Mouse (Mus musculus) cerebral cortex, adult 2 months (tissue): ENCODE data around the gene Gramd1b.

Experiments
- WGBS: fragments of 180-500 bp; shearing (Covaris S2); methylation state at CpG from one replicate; pipeline ENCODE4 v1.1.7; 2018; 5-methylcytosine and 5-hydroxymethylcytosine counted together

The Gramd1b gene

DNA sequence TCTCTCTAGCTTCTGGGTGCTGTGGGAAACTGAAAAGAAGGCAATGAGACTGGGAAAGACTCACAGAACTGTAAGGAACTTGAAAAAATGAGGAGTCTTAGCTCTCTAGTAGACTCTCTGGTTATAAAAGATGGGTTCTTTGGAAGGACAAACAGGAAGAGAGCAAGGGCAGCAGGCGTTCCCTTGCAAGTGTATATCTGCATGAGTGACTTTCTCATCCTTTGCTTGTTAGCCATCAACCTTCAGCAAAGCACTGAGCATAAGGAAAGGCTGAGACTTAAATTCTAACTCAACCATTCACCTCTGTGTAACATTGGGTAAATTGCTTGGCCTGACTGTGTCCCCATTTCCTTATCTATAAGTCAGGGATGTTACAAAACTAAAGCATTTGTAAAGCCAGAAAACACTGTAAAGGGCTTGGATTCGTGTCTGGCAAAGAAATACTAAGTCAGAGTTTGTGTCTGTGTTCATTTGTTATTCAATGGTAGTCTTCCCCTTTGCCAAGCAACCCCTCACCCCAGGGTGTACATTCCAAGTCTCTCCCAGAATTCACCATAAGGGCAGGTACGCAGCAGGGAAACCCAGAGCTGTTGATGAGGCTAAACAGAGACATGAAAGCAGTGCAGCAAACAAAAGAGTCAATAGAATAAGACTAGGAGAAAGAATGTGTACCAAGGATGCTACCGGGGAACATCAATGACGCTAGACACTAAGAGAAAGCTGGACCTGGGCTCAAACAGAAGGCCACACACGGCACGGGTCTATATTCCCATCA is 133.5 kb downstream of the Gramd1b start:
- 70% methylated on average over 7 of the region's 7 CpGs for WGBS

DNA sequence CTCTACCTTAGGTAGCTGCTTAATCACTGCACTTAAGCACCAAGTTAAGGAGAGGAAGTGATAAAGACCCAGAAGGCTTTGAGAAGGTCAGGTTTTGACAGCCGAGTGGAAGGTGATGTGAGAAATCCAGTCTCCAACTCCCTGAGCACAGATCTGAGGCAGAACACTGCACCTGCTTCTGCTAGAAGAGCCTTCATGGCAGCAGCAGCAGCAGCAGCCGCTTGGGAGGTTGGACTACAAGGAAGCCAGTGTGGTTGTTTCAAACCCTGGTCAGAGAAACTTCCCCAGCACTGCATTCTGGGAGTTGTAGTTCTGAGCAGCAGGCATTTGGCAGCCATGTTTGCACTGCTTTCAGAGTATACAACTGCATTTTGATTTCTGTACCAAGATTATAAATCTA is 134.1 kb downstream of the Gramd1b start:
- 13% methylated on average over 2 of the region's 2 CpGs for WGBS

- WGBS, result 80% methylated on average over 2 of the region's 2 CpGs
Observed at GRCm38 (mm10) chr9:40396171-40396570, 135.0 kb downstream of the Gramd1b start.

DNA sequence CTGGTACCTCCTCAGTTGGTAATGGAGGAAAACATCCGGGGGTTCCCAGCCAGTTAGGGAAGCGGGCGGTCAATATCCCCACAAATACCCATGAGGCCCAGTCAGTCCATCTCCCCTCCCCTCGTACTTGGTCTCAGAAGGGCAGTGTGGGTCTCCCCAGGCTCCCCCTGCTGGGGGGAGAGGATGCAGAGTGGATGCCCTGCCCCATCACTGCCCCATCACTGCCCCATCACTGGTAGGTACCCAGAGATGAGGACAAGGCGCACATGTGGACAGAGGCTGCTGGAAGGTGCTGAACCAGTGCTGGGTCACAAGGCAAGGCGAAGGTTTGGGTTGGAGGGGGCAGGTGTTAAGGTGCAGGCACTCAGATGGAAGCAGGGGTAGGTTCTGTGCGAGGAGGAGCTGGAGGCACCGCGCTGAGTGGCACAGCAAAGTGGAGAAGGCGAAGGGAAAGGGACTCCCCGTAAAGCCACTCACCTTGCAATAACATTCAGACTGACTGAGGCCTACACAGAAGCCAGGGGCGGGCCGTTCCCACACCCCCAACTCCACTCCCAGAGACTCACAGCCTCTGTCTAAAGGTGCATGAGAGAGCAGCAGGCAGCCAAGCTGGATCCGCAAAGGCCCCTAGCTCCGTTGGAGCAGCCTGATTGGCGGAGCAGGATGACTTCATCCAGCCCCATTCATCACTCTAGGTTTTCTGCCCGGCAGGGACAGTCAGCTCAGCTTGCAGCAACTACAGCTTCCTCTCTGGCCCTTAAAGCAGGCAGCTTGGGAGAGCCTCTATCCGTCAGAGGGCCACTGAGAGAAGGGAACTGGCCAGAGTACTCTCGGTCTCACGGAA is 139.1 kb downstream of the Gramd1b start:
- WGBS, result 22% methylated on average over 20 of the region's 20 CpGs

- 75% methylated on average over 17 of the region's 17 CpGs for whole genome bisulfite sequencing
Observed at GRCm38 (mm10) chr9:40391359-40391758, 139.8 kb downstream of the Gramd1b start.

GRCm38 (mm10) chr9:40390904-40391303 is 140.3 kb downstream of the Gramd1b start:
- WGBS, result 39% methylated on average over 8 of the region's 8 CpGs

DNA sequence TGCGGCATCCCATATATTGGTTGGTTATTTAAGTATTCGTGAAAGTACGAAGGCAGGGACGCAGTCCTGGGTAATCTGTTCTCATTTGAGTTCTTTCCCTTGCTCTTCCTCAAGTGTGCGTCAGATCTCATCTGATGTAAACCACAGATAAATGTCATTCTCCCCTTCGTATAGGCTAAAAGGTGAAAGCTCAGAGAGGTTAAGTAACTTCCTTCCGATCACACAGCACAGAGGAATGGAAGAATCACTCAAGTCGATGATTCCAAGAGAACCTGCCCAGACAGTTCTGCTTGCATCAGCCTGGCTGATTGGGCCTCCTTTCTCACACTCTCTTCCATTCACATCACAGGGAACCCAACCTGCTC is 140.8 kb downstream of the Gramd1b start:
- WGBS, result 87% methylated on average over 8 of the region's 8 CpGs

DNA sequence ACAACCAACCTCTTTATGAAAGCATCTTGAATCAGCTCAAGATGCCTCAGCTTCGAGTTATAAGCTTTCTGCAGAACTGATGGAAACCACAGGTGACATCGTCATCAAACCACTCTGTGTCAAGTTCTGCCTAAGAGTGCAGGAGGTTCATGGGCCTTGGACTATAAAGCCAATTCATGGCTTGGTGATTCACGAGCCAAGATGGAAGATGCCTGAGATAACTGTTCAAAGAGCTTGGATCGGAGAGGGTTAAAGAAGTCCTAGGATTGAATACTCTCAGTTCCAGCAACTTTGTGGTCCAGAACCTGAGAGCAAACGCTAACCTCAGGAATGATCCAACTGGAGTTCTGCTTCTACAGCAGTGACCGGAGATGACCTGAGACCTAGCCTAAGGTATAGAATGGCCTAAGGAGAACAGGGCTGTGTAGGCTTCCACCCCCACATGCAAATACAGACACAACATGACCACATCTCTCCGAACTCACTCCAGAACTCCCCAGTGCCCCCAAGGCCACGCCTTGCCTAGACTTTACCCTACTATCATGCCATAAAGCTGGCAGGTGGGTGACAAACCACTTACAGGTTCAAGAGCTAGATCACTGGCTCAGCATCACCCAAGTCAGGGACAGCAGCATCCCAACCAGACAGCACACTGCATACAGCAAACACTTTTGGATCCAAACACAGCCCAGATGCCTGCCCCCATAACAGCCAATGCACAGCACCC is 141.4 kb downstream of the Gramd1b start:
- 90% methylated on average over 8 of the region's 8 CpGs for WGBS

DNA sequence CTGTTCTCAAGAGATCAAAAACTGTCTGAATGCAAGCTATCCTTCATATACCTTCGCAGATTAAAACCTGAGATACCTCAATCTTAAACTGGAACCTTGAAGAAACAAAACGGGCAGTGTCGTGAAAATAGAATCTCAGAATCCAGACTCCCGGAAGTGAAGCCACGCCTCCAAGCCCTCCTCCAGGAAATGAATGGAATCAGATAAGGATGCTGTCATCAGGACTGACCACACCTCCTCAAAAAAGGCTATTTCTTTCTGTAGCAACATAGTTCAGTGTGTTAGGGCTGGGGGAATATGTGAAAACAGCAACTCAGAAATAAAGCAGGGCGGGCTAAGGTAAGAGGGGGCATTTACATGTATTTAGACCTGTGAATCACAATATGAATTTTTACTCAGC is 142.0 kb downstream of the Gramd1b start:
- WGBS, result 60% methylated on average over 6 of the region's 6 CpGs

GRCm38 (mm10) chr9:40384781-40385180 is 146.4 kb downstream of the Gramd1b start:
- 89% methylated on average over 5 of the region's 5 CpGs for WGBS

GRCm38 (mm10) chr9:40382508-40382907 is 148.7 kb downstream of the Gramd1b start:
- 42% methylated on average over 3 of the region's 3 CpGs for WGBS

GRCm38 (mm10) chr9:40381416-40382411 is 149.5 kb downstream of the Gramd1b start:
- 20% methylated on average over 15 of the region's 15 CpGs for WGBS

DNA sequence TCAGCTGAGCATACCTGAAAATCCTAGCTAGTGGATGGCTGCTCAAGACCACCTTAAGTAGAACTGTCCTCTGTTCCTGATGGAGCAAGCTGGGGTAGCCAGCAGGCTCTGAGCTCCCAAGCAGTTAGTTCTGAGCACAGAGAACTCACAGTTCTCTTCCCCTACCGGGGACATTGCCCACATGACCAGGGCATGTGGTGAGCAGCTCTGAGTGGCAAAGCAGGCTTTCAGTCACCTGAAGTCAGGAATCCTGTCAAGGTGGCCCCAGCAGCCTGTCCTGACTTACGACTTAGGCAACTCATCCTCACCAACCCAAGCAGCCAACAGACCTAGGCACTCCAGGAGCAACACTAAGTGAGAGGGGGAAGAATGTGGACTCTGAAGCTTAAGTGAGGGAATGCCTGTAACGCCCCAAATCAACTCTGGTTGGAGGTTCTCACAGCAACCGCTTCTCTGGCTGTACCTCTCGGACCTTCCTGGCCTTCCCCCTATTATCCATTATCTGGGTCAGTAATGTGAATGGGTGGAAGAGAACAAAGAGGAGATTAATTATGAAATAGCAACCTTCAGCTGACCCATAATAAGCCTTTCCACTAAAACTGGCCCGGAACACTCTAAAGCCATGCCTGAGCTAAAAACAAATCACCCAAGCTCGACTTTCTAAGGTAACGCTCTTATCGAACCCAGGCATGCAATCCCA is 154.3 kb downstream of the Gramd1b start:
- WGBS, result 74% methylated on average over 9 of the region's 9 CpGs

DNA sequence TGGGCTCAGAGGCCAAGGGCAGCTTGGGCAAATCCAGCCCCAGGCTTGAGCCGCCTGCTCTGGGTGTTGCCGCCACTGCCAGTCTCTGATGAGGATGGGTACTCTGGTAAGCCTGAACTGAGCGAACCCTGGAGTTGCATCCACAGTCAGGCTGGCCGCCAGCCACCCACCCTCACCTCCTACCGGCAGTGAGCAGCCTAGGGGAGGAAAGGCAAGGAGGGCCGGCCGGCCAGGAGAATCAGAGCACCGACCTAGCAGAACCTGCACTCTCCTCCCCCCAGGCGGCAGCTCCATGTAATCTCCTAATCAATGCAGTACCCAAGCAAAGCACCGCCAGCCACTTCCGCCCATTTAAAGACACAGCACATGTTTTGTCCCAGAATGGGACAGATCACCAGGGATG is 155.0 kb downstream of the Gramd1b start:
- WGBS, result 8% methylated on average over 11 of the region's 11 CpGs

DNA sequence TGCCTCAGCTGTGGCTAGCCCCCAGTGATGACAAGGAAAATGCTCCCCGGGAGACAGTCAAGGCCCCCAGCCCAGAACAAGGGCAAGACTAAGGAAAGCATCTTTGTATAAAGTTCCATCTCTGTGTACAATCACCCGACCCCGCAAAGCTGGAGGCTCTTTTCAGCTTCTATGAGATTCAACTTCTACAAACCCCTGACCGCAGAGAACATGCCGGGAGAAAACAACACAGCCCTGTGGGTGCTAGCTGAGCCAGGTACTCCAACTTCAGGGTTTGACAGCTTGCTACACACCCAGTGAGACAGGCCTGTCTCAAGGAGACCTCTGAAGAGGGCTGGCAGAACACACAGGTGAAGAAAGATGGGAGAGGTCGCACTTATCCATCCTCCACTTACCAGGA is 155.7 kb downstream of the Gramd1b start:
- 25% methylated on average over 6 of the region's 6 CpGs for WGBS

- WGBS, result 19% methylated on average over 4 of the region's 5 CpGs
Observed at GRCm38 (mm10) chr9:40374992-40375391, 156.2 kb downstream of the Gramd1b start.

- WGBS, result 29% methylated on average over 6 of the region's 6 CpGs
Observed at GRCm38 (mm10) chr9:40374533-40374971, 156.6 kb downstream of the Gramd1b start.

GRCm38 (mm10) chr9:40374052-40374451 is 157.1 kb downstream of the Gramd1b start:
- 34% methylated on average over 11 of the region's 11 CpGs for WGBS

GRCm38 (mm10) chr9:40370151-40370550 is 161.0 kb downstream of the Gramd1b start:
- WGBS, result 82% methylated on average over 4 of the region's 4 CpGs

GRCm38 (mm10) chr9:40366795-40367194 is 164.4 kb downstream of the Gramd1b start:
- WGBS, result 74% methylated on average over 8 of the region's 8 CpGs
